31 mouse cellular contexts compared by ENCODE assay signal in genomic region chr4:133386061-133386797, GRCm38 (mm10). TPM values are rescaled to one million over a fixed set of nuclear protein-coding genes. Genes with fewer than 3 reads are reported as not detected.
DNase-seq lines count a peak whose midpoint lies in the region; ATAC-seq and TF ChIP-seq lines count a peak whose summit lies in the region.
"Had no signal": no experiment of that assay in that cellular context is flagged by ENCODE, and none has a peak within 500 bp of the region (broad histone marks: within the 10 kb centered on the region; RNA-seq: fewer than 3 reads in every experiment).

No protein-coding gene starts in this region.

- no peaks in the 10 kb centered on the region for H3K36me3 ChIP-seq in intestine, embryonic 16.5 days (ENCODE audit: control insufficient read depth, insufficient read depth, low read length)
- H3K36me3 ChIP-seq in intestine, postnatal 0 days (ENCODE audit: control insufficient read depth, insufficient read depth), result peaks cover 5% of the 10 kb centered on the region; the same call in 1 of the 2 replicates
- peaks cover 22% of the 10 kb centered on the region for H3K36me3 ChIP-seq in E14TG2a.4 (ENCODE audit: insufficient read depth, low read length)
- no peaks in the 10 kb centered on the region; the same call in 1 of the 2 replicates for H3K36me3 ChIP-seq in embryonic facial prominence, embryonic 13.5 days
- H3K36me3 ChIP-seq in hindbrain, embryonic 12.5 days, result no peaks in the 10 kb centered on the region; the same call in 1 of the 2 replicates
- no peaks in the 10 kb centered on the region for H3K36me3 ChIP-seq in midbrain, embryonic 14.5 days (ENCODE audit: control insufficient read depth, insufficient read depth, low read length)
- H3K36me3 ChIP-seq: forebrain, embryonic 12.5 days; hindbrain, embryonic 15.5 days; midbrain, embryonic 15.5 days; neural tube, embryonic 15.5 days had no signal

- H3K4me1 ChIP-seq in intestine, embryonic 16.5 days (ENCODE audit: control insufficient read depth, insufficient read depth, low read length), result peaks cover 37% of the 10 kb centered on the region
- H3K4me1 ChIP-seq in intestine, postnatal 0 days (replicated peaks; ENCODE audit: control insufficient read depth, insufficient read depth, low read length), result no peaks in the 10 kb centered on the region; the same call in 1 of the 2 replicates
- H3K4me1 ChIP-seq in E14TG2a.4 (replicated peaks; ENCODE audit: low read depth, low read length), result peaks cover 73% of the 10 kb centered on the region
- peaks cover 28% of the 10 kb centered on the region for H3K4me1 ChIP-seq in embryonic facial prominence, embryonic 13.5 days
- H3K4me1 ChIP-seq in hindbrain, embryonic 12.5 days, result peaks cover 9% of the 10 kb centered on the region; the same call in 1 of the 2 replicates
- no peaks in the 10 kb centered on the region for H3K4me1 ChIP-seq in midbrain, embryonic 14.5 days (ENCODE audit: control insufficient read depth, insufficient read depth, low read length)

- no peak for ATAC-seq in intestine, embryonic 16.5 days
- no peak for ATAC-seq in intestine, postnatal 0 days
- no peak for ATAC-seq in embryonic facial prominence, embryonic 13.5 days (ENCODE audit: insufficient number of reproducible peaks, insufficient read depth, low FRiP score, low TSS enrichment, low read depth)
- no peak for ATAC-seq in hindbrain, embryonic 12.5 days (ENCODE audit: low FRiP score)
- no peak for ATAC-seq in midbrain, embryonic 14.5 days (ENCODE audit: low FRiP score, low TSS enrichment)
- ATAC-seq: CD4-positive, CD25-positive, alpha-beta regulatory T cell, adult 4 months; forebrain, postnatal 0 days; inflammation-experienced regulatory T-cells, adult 6 months; midbrain, embryonic 15.5 days had no signal

- peak; percentile 89 for DNase-seq in R1 (ENCODE audit: low read depth, low spot score)
- DNase-seq in cerebellum, postnatal 36 days, result no peak
- DNase-seq in midbrain, embryonic 14.5 days, result no peak
- DNase-seq: adrenal gland, postnatal 25 days; embryo, embryonic 11 days; forebrain, postnatal 0 days; gastrocnemius, postnatal 10 days; heart, adult 18-20 months; heart, postnatal 4 days; kidney, adult 2 months; kidney, postnatal 4 days; lung, embryonic 14.5 days; lung, postnatal 14 days; right cerebral cortex, postnatal 4 days; thymus, adult 18-20 months; thymus, postnatal 25 days had no signal

- H3K9me3 ChIP-seq in intestine, embryonic 16.5 days (ENCODE audit: control insufficient read depth, low read length), result no peaks in the 10 kb centered on the region
- no peaks in the 10 kb centered on the region for H3K9me3 ChIP-seq in intestine, postnatal 0 days (ENCODE audit: control insufficient read depth)
- no peaks in the 10 kb centered on the region for H3K9me3 ChIP-seq in E14TG2a.4 (ENCODE audit: low read length)
- no peaks in the 10 kb centered on the region for H3K9me3 ChIP-seq in embryonic facial prominence, embryonic 13.5 days
- no peaks in the 10 kb centered on the region for H3K9me3 ChIP-seq in hindbrain, embryonic 12.5 days (replicated peaks)
- no peaks in the 10 kb centered on the region for H3K9me3 ChIP-seq in midbrain, embryonic 14.5 days (ENCODE audit: control insufficient read depth, low read length)
- H3K9me3 ChIP-seq: forebrain, embryonic 12.5 days; hindbrain, embryonic 15.5 days; liver, embryonic 15.5 days; midbrain, embryonic 15.5 days; neural tube, embryonic 15.5 days had no signal

- no peak overlapping the region for H3K4me2 ChIP-seq in intestine, embryonic 16.5 days (ENCODE audit: low read depth, low read length)
- H3K4me2 ChIP-seq in intestine, postnatal 0 days (replicated peaks; ENCODE audit: low read depth), result no peak overlapping the region
- no peak overlapping the region for H3K4me2 ChIP-seq in embryonic facial prominence, embryonic 13.5 days
- no peak overlapping the region for H3K4me2 ChIP-seq in hindbrain, embryonic 12.5 days (replicated peaks)
- no peak overlapping the region for H3K4me2 ChIP-seq in midbrain, embryonic 14.5 days (ENCODE audit: low read length)
- H3K4me2 ChIP-seq: forebrain, embryonic 12.5 days; heart, embryonic 11.5 days; hindbrain, embryonic 15.5 days; liver, embryonic 15.5 days; lung, embryonic 14.5 days; midbrain, embryonic 15.5 days; neural tube, embryonic 15.5 days had no signal

- WGBS in intestine, embryonic 16.5 days, result 73% methylated on average over 7 of the region's 7 CpGs
- 63% methylated on average over 7 of the region's 7 CpGs for WGBS in intestine, postnatal 0 days
- 76% methylated on average over 7 of the region's 7 CpGs for WGBS in embryonic facial prominence, embryonic 13.5 days
- WGBS in hindbrain, embryonic 12.5 days, result 71% methylated on average over 7 of the region's 7 CpGs
- WGBS in midbrain, embryonic 14.5 days, result 73% methylated on average over 7 of the region's 7 CpGs

- peak overlapping the region; percentile 30; the same call in 1 of the 2 replicates for H3K9ac ChIP-seq in intestine, embryonic 16.5 days (ENCODE audit: low read depth, low read length)
- no peak overlapping the region for H3K9ac ChIP-seq in intestine, postnatal 0 days (ENCODE audit: low read depth, low read length)
- H3K9ac ChIP-seq in embryonic facial prominence, embryonic 13.5 days, result peak overlapping the region; percentile 49; the same call in 1 of the 2 replicates
- H3K9ac ChIP-seq in hindbrain, embryonic 12.5 days, result no peak overlapping the region
- H3K9ac ChIP-seq in midbrain, embryonic 14.5 days (replicated peaks; ENCODE audit: low read length), result no peak overlapping the region
- H3K9ac ChIP-seq: forebrain, embryonic 12.5 days; forebrain, postnatal 0 days; hindbrain, embryonic 15.5 days; liver, embryonic 15.5 days; lung, embryonic 14.5 days; midbrain, embryonic 15.5 days; neural tube, embryonic 15.5 days had no signal

- H3K27me3 ChIP-seq in intestine, embryonic 16.5 days (replicated peaks; ENCODE audit: control insufficient read depth, insufficient read depth, low read length), result no peaks in the 10 kb centered on the region
- no peaks in the 10 kb centered on the region for H3K27me3 ChIP-seq in intestine, postnatal 0 days (replicated peaks; ENCODE audit: control insufficient read depth, insufficient read depth, low read length)
- no peaks in the 10 kb centered on the region for H3K27me3 ChIP-seq in E14TG2a.4 (ENCODE audit: insufficient read depth, low read length)
- no peaks in the 10 kb centered on the region for H3K27me3 ChIP-seq in embryonic facial prominence, embryonic 13.5 days
- H3K27me3 ChIP-seq in hindbrain, embryonic 12.5 days, result no peaks in the 10 kb centered on the region
- no peaks in the 10 kb centered on the region for H3K27me3 ChIP-seq in midbrain, embryonic 14.5 days (ENCODE audit: control insufficient read depth, insufficient read depth, low read length)
- H3K27me3 ChIP-seq: forebrain, embryonic 12.5 days; hindbrain, embryonic 15.5 days; liver, embryonic 15.5 days; midbrain, embryonic 15.5 days; neural tube, embryonic 15.5 days had no signal

- no peak overlapping the region for H3K4me3 ChIP-seq in intestine, embryonic 16.5 days (ENCODE audit: low read length)
- H3K4me3 ChIP-seq in intestine, postnatal 0 days (ENCODE audit: low read depth, low read length), result no peak overlapping the region
- peak overlapping the region; percentile 43 for H3K4me3 ChIP-seq in E14TG2a.4 (replicated peaks; ENCODE audit: low read length)
- H3K4me3 ChIP-seq in embryonic facial prominence, embryonic 13.5 days, result no peak overlapping the region
- H3K4me3 ChIP-seq in hindbrain, embryonic 12.5 days, result no peak overlapping the region
- H3K4me3 ChIP-seq in midbrain, embryonic 14.5 days (replicated peaks; ENCODE audit: low read depth, low read length), result no peak overlapping the region
- H3K4me3 ChIP-seq: forebrain, embryonic 12.5 days; hindbrain, embryonic 15.5 days; liver, embryonic 15.5 days; midbrain, embryonic 15.5 days; neural tube, embryonic 15.5 days had no signal

- 0 out of 2 replicates have a peak overlapping the region, but pooled peaks have one; percentile 28 for H3K27ac ChIP-seq in intestine, embryonic 16.5 days (ENCODE audit: low read length)
- no peak overlapping the region for H3K27ac ChIP-seq in intestine, postnatal 0 days (ENCODE audit: low read depth, low read length)
- H3K27ac ChIP-seq in embryonic facial prominence, embryonic 13.5 days, result no peak overlapping the region
- no peak overlapping the region for H3K27ac ChIP-seq in hindbrain, embryonic 12.5 days
- H3K27ac ChIP-seq in midbrain, embryonic 14.5 days (replicated peaks; ENCODE audit: low read depth, low read length), result no peak overlapping the region
- H3K27ac ChIP-seq: forebrain, embryonic 12.5 days; hindbrain, embryonic 15.5 days; kidney, postnatal 0 days; liver, embryonic 15.5 days; midbrain, embryonic 15.5 days; neural tube, embryonic 15.5 days; stomach, postnatal 0 days had no signal

- no peak for TF ChIP-seq CTCF in intestine, postnatal 0 days (IDR thresholded peaks at IDR 0.05; ENCODE audit: low read depth)
- TF ChIP-seq CTCF in E14TG2a.4 (conservative IDR thresholded peaks at IDR 0.05; ENCODE audit: low read length), result no peak

RNA-seq across cellular contexts. Expression of gene Slc9a1, which starts 16.7 kb away (rescaled TPM):
- 9.1 and 9.2 TPM in 2 replicates for polyA plus RNA-seq in intestine, embryonic 16.5 days (2015; fragmentation: Nextera tagmentation; extraction: Ambion mirVana)
- 5.7 and 6.1 TPM in 2 replicates for polyA plus RNA-seq in intestine, postnatal 0 days (2015; fragmentation: Nextera tagmentation; extraction: Ambion mirVana)
- polyA plus RNA-seq in embryonic facial prominence, embryonic 13.5 days (2015; fragmentation: Nextera tagmentation; extraction: Ambion mirVana), result 8.6 and 9.4 TPM in 2 replicates
- polyA plus RNA-seq in hindbrain, embryonic 12.5 days (2016; fragmentation: Nextera tagmentation; extraction: Ambion mirVana), result 8.4 and 9.5 TPM in 2 replicates
- polyA plus RNA-seq in midbrain, embryonic 14.5 days (2014; fragmentation: Nextera tagmentation; extraction: Ambion mirVana), result 8.2 and 8.3 TPM in 2 replicates

RNA-seq across cellular contexts. Expression of gene Wdtc1, which starts 32.9 kb away (rescaled TPM):
- 11.4 and 12.8 TPM in 2 replicates for polyA plus RNA-seq in intestine, embryonic 16.5 days (2015; fragmentation: Nextera tagmentation; extraction: Ambion mirVana)
- 7.2 and 8.2 TPM in 2 replicates for polyA plus RNA-seq in intestine, postnatal 0 days (2015; fragmentation: Nextera tagmentation; extraction: Ambion mirVana)
- 13.9 and 14.3 TPM in 2 replicates for polyA plus RNA-seq in embryonic facial prominence, embryonic 13.5 days (2015; fragmentation: Nextera tagmentation; extraction: Ambion mirVana)
- 25.5 and 27.8 TPM in 2 replicates for polyA plus RNA-seq in hindbrain, embryonic 12.5 days (2016; fragmentation: Nextera tagmentation; extraction: Ambion mirVana)
- polyA plus RNA-seq in midbrain, embryonic 14.5 days (2014; fragmentation: Nextera tagmentation; extraction: Ambion mirVana), result 21.3 and 24.9 TPM in 2 replicates

Comparison
In these comparisons a context has a peak if more than half of its experiments do, and no peak if none do; other contexts are left out.
1. H3K9ac ChIP-seq: peak in intestine, embryonic 16.5 days (single experiment) and embryonic facial prominence, embryonic 13.5 days (single experiment); none in intestine, postnatal 0 days (single experiment), hindbrain, embryonic 12.5 days (single experiment) and midbrain, embryonic 14.5 days (single experiment).